Mouse (Mus musculus) megakaryocyte-erythroid progenitor cell, adult 5-6 weeks (primary cell): ENCODE results near the gene Pdzd9. TPM values are rescaled to one million over a fixed set of nuclear protein-coding genes. Genes with fewer than 3 reads are reported as not detected.

Experiments
- ATAC-seq: replicated peaks from 2 replicates; pipeline ENCODE4 v1.8.0; 2016; ENCODE audit warnings: mild to moderate bottlenecking, inconsistent platforms; ENCODE audit not compliant: severe bottlenecking, poor library complexity, low FRiP score, low TSS enrichment
- total RNA-seq, 2 experiments: library from RNA; stranded (forward) in 1 of 2; stranded (reverse) in 1 of 2; fragments of 200-1000, 215-1000 nt in 1 of 2; fragments of >200 nt in 1 of 2; fragmentation: Nextera tagmentation in 1 of 2; gene quantifications; 2 replicates each; pipeline ENCODE4 v1.2.3; 2014 to 2017

Pdzd9 gene
- total RNA-seq, 2 experiments from 2014 or later = not detected

DNA sequence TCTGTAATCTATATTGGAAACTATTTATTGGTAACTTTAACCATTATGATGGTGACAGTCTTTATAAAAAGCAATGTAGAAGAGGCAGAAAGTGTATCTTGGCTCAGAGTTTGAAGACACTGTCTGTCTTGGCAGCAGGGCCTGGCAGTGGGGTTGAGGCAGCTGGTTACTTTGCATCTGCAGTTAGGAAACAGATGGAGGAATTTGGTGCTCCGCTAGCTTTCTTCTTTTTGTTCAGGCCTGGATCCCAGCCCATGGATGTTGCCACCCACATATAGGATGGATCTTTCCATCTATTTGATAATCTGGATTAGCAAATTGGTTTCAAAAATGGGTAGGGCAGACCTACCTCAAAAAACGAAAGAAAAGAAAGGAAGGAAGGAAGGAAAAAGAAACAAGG is 22.3 kb downstream of the Pdzd9 start:
- no peak for ATAC-seq

GRCm38 (mm10) chr7:120643217-120643616 is 26.9 kb downstream of the Pdzd9 start:
- peak; percentile 63 for ATAC-seq

DNA sequence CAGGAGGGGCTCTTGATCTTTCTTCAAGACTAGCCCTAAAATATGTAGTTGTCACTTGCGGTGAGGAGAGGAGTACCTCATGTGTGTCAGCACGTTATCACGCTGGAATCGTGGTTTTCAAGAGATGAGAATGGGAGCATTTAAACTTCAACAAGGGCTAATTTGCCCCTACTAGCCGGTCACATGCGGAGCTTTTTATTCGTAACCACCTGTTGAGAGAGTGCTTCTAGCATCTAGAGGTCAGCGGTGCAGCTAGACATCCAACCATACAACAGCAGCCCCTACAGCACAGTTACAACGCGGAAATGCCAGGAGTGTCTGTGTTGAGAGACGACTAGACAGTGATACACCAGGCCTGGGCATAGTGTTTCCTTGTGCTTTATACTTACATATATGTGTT is 34.3 kb downstream of the Pdzd9 start:
- ATAC-seq = peak; percentile 35

DNA sequence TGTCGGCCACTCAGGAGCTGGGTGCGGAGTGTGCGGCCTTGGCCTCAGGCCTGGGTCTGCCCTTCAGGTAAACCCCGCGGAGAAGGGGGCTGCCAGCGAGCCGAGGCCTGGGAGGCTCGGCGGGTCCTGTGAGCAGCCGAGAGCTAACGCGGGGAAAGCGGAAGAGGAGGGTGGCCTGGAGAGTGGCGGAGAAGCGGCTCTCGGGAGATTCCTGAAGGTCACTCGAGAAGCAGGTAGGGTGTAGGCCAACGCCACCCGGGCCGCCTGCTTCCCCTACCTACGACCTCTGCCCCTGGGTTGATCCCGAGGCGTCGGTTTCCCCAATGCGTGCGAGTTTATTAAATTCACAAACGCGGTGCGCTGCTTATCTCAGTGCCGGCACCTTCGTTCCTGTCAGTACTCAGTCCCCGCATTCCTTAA is 34.8 kb downstream of the Pdzd9 start:
- ATAC-seq = peak; percentile 65; the same call in 1 of the 2 replicates

GRCm38 (mm10) chr7:120634711-120635361 is 35.3 kb downstream of the Pdzd9 start, which contains the start of gene Uqcrc2:
Gene Uqcrc2, plus strand, starts transcription at chr7:120635176.
- ATAC-seq = peak; percentile 98

GRCm38 (mm10) chr7:120634301-120634700 is 35.8 kb downstream of the Pdzd9 start:
- ATAC-seq = no peak

DNA sequence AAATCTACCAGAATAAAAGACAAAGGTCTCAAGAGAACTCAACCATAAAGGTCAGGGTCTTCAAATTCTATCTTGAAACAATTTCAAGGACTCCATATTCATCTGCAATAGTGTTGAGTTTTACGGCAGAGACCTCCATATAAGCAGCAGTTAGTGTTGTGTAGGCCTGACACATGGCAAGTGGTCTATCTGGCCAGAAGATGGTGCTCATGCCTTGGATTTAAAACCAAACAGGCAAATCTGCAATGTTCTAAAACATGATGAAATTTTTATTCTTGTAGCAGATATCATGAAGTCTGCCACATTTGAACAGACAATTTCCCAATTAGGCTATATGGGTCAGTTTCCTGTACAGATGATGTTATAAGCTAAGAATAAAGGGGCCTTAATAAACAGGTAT is 37.6 kb downstream of the Pdzd9 start:
- no peak for ATAC-seq

- ATAC-seq = no peak
Measured at GRCm38 (mm10) chr7:120620841-120621240, 49.3 kb downstream of the Pdzd9 start.

DNA sequence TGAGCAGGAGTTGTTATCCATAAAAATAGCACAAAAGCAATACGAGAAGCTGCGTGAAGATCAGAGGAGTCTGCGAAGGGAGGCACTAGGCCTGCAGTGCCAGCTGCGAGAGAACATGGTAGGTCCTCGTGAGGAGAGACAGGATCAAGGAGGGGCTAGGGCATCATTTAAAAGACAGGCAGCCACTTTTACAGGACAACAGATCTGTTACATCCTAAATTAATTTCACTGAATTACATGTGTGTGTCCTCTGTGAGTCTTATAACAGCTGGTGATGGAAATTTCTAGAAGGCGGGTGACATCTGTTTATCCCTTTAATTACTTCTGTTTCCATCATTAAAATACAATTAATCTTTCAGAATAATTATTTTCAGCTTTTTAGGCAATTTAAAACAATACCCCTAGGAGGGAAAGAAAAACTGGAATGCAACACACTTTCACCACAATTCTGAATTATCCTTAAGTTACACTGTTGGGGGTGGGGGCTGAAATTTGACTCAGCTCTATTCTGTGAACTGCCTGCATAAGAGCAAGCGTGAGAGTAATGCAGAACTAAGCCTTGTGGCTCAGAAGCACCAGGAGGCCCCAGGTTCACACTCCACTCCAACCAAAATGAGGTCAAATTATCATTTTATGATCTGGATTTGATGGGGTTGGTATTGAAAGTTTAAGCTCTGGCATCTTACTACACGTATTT is 49.9 kb downstream of the Pdzd9 start:
- ATAC-seq = no peak

Other genes starting within 250 kb of the Pdzd9 start
- 207 and 215 TPM in 2 replicates for gene Uqcrc2, start 35.2 kb downstream of the Pdzd9 start, total RNA-seq (2014; fragmentation: Nextera tagmentation)
- gene Uqcrc2, start 35.2 kb downstream of the Pdzd9 start, total RNA-seq (2017) = 222 and 233 TPM in 2 replicates
- gene Mosmo, start 7.3 kb upstream of the Pdzd9 start, total RNA-seq (2014; fragmentation: Nextera tagmentation) = 31.7 and 38.8 TPM in 2 replicates
- 15.4 and 42.1 TPM in 2 replicates for gene Mosmo, start 7.3 kb upstream of the Pdzd9 start, total RNA-seq (2017)
- not detected in 2 replicates for gene Vwa3a, start 69.0 kb upstream of the Pdzd9 start, total RNA-seq (2014; fragmentation: Nextera tagmentation)
- not detected in 2 replicates for gene Vwa3a, start 69.0 kb upstream of the Pdzd9 start, total RNA-seq (2017)
- gene Gm5737, start 142.0 kb upstream of the Pdzd9 start, total RNA-seq (2014; fragmentation: Nextera tagmentation) = not detected in 2 replicates
- gene Gm5737, start 142.0 kb upstream of the Pdzd9 start, total RNA-seq (2017) = not detected in 2 replicates
- 42.3 and 63.0 TPM in 2 replicates for gene Eef2k, start 172.5 kb upstream of the Pdzd9 start, total RNA-seq (2014; fragmentation: Nextera tagmentation)
- gene Eef2k, start 172.5 kb upstream of the Pdzd9 start, total RNA-seq (2017) = 49.9 and 52.6 TPM in 2 replicates
- 36.0 and 40.6 TPM in 2 replicates for gene Polr3e, start 247.4 kb upstream of the Pdzd9 start, total RNA-seq (2014; fragmentation: Nextera tagmentation)
- 32.4 and 36.6 TPM in 2 replicates for gene Polr3e, start 247.4 kb upstream of the Pdzd9 start, total RNA-seq (2017)